Comparison of ENCODE assay signal across 23 mouse cellular contexts in genomic region chr17:84497026-84497425, GRCm38 (mm10).
"Had no signal": no experiment of that assay in that cellular context is flagged by ENCODE, and none has a peak within 500 bp of the region (broad histone marks: within the 10 kb centered on the region; RNA-seq: fewer than 3 reads in every experiment).

No protein-coding gene starts in this region.

- H3K4me2 ChIP-seq: heart, embryonic 13.5 days; heart, embryonic 15.5 days; hindbrain, embryonic 13.5 days; hindbrain, embryonic 15.5 days; limb, embryonic 13.5 days; limb, embryonic 15.5 days; liver, embryonic 12.5 days had no signal

- DNase-seq: gastrocnemius, postnatal 14 days; gastrocnemius, postnatal 36 days; heart, adult 18-20 months; heart, postnatal 14 days; heart, postnatal 36 days; kidney, adult 11 months; kidney, adult 2 months; kidney, postnatal 25 days; layer of hippocampus, adult 9-11 months; layer of hippocampus, postnatal 36 days; left cerebral cortex, postnatal 4 days had no signal

- H3K4me1 ChIP-seq: heart, embryonic 10.5 days; heart, embryonic 13.5 days; heart, embryonic 15.5 days; hindbrain, embryonic 13.5 days; hindbrain, embryonic 15.5 days; limb, embryonic 13.5 days; limb, embryonic 15.5 days; liver, embryonic 12.5 days had no signal

- H3K4me3 ChIP-seq: heart, embryonic 10.5 days; heart, embryonic 13.5 days; heart, embryonic 15.5 days; hindbrain, embryonic 13.5 days; hindbrain, embryonic 15.5 days; limb, embryonic 13.5 days; limb, embryonic 15.5 days; liver, embryonic 12.5 days had no signal

- H3K9me3 ChIP-seq: heart, embryonic 10.5 days; heart, embryonic 13.5 days; heart, embryonic 15.5 days; hindbrain, embryonic 13.5 days; hindbrain, embryonic 15.5 days; limb, embryonic 13.5 days; limb, embryonic 15.5 days; liver, embryonic 12.5 days had no signal

- H3K27me3 ChIP-seq: heart, embryonic 13.5 days; heart, embryonic 15.5 days; hindbrain, embryonic 13.5 days; hindbrain, embryonic 15.5 days; limb, embryonic 13.5 days; limb, embryonic 15.5 days; liver, embryonic 12.5 days had no signal

- ATAC-seq: hindbrain, postnatal 0 days; intestine, embryonic 16.5 days; liver, embryonic 12.5 days had no signal

- H3K9ac ChIP-seq: heart, embryonic 13.5 days; heart, embryonic 15.5 days; hindbrain, embryonic 13.5 days; hindbrain, embryonic 15.5 days; limb, embryonic 13.5 days; limb, embryonic 15.5 days; liver, embryonic 12.5 days; liver, embryonic 14.5 days had no signal

- H3K36me3 ChIP-seq: heart, embryonic 10.5 days; heart, embryonic 13.5 days; heart, embryonic 15.5 days; hindbrain, embryonic 13.5 days; hindbrain, embryonic 15.5 days; limb, embryonic 13.5 days; limb, embryonic 15.5 days; liver, embryonic 12.5 days had no signal

- H3K27ac ChIP-seq: heart, embryonic 10.5 days; heart, embryonic 13.5 days; heart, embryonic 15.5 days; hindbrain, embryonic 13.5 days; hindbrain, embryonic 15.5 days; hindbrain, postnatal 0 days; kidney, postnatal 0 days; limb, embryonic 13.5 days; limb, embryonic 15.5 days; liver, embryonic 12.5 days; liver, embryonic 14.5 days had no signal
